Mouse (Mus musculus) naive thymus-derived CD4-positive, alpha-beta T cell, adult 2 months (primary cell): ENCODE measurements at regions not wholly inside any gene's neighbourhood (a gene's known extent, or its start where the extent isn't known, plus 50 kb on each side); places are given as distances from the start of the nearest gene placed in this dataset.

ENCODE experiments used
- DNase-seq: peaks from one replicate; pipeline ENCODE4 v3.0.0-alpha.2; 2011; ENCODE audit warnings: low read depth

- DNase-seq = no peak
Observed at GRCm38 (mm10) chr11:117589006-117589405, 65.1 kb upstream of the Tnrc6c start.

- no peak for DNase-seq
Observed at GRCm38 (mm10) chr11:117589422-117589821, 64.7 kb upstream of the Tnrc6c start.

- no peak for DNase-seq
Observed at GRCm38 (mm10) chr11:117592570-117592969, 61.5 kb upstream of the Tnrc6c start.

GRCm38 (mm10) chr11:117596201-117596600, 57.9 kb upstream of the Tnrc6c start:
- DNase-seq = no peak

GRCm38 (mm10) chr11:117597754-117598153, 56.3 kb upstream of the Tnrc6c start:
- DNase-seq = no peak

- DNase-seq = no peak
Observed at GRCm38 (mm10) chr11:117598170-117598583, 55.9 kb upstream of the Tnrc6c start.

GRCm38 (mm10) chr11:117598610-117599009, 55.5 kb upstream of the Tnrc6c start:
- peak; percentile 71 for DNase-seq

- DNase-seq = peak; percentile 77
Observed at GRCm38 (mm10) chr11:117599049-117599787, 54.9 kb upstream of the Tnrc6c start.

- DNase-seq = no peak
Observed at GRCm38 (mm10) chr11:117599788-117600263, 54.3 kb upstream of the Tnrc6c start.

- DNase-seq = no peak
Observed at GRCm38 (mm10) chr11:117601147-117601546, 52.9 kb upstream of the Tnrc6c start.

- no peak for DNase-seq
Observed at GRCm38 (mm10) chr11:117604019-117604418, 50.1 kb upstream of the Tnrc6c start.
